Mouse (Mus musculus): ENCODE data around the gene Nrde2. TPM values are rescaled to one million over a fixed set of nuclear protein-coding genes. Genes with fewer than 3 reads are reported as not detected.

Gene Nrde2
- polyA plus RNA-seq, 1 experiment from 2014 or later, result 12.0 TPM

DNA sequence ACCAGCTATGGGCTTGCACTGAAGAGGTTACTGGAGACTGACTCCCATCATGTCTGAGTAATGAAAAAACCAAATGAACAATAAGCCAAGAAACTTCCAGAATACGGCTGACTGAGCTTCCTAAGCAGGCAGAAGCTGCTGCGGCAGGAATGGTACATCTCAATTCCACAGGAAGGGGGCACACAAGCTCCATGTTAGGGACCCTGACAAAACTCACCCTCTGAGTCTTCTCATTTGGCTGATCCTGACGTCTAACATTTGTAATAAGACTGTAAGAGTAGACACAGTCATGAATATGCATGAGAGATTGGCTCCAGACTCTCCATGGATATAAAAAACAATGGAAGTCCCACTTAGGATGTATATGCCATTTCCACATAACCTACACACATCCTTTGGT is 6.7 kb upstream of the Nrde2 start:
- peak; percentile 74 for ATAC-seq (ENCODE audit: low FRiP score)
- no peak overlapping the region for H3K4me2 ChIP-seq (replicated peaks)
- H3K36me3 ChIP-seq (replicated peaks; ENCODE audit: control insufficient read depth, insufficient read depth), result no peaks in the 10 kb centered on the region
- no peak overlapping the region for H3K4me3 ChIP-seq (replicated peaks; ENCODE audit: low read length)
- WGBS, result 14% methylated on average over 3 of the region's 3 CpGs
- H3K9me3 ChIP-seq (ENCODE audit: control insufficient read depth, low read length), result no peaks in the 10 kb centered on the region
- H3K27me3 ChIP-seq (ENCODE audit: control insufficient read depth, insufficient read depth, low read length), result no peaks in the 10 kb centered on the region
- peaks cover 10% of the 10 kb centered on the region; the same call in 1 of the 2 replicates for H3K4me1 ChIP-seq (replicated peaks; ENCODE audit: control insufficient read depth, insufficient read depth, low read length)
- no peak overlapping the region for H3K27ac ChIP-seq
- no peak overlapping the region for H3K9ac ChIP-seq
- DNase-seq (ENCODE audit: low spot score), result peak; percentile 83

DNA sequence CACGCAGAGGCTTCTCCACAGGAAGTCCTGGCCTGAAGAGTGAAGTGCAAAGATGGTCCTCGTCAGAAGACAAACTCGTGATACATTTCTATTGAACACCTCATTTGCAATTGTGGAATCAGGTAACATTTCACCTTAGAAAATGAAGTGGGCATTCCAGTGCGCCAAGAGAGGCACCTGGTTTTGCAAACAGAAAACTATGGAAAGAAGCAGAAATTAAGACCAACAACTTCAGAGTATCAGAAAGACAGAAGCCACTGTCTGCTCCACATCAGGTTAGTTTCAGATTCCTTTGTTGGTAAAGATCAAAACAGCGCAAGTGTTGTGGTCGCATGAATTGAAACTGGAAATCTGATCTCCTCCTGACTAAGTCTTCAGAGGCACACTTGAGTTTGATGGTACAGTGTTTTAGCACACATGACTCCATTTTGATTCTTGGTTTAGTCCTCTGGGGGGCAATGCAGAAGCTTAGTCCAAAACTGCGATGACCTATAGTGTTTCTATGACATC is 5.6 kb upstream of the Nrde2 start:
- Histone ChIP-seq H3K27ac (no peak overlapping the region), H3K4me1 (replicated peaks; ENCODE audit: control insufficient read depth, insufficient read depth, low read length) (peaks cover 10% of the 10 kb centered on the region; the same call in 1 of the 2 replicates), H3K4me2 (replicated peaks) (no peak overlapping the region), H3K9me3 (ENCODE audit: control insufficient read depth, low read length) (no peaks in the 10 kb centered on the region), H3K27me3 (ENCODE audit: control insufficient read depth, insufficient read depth, low read length) (no peaks in the 10 kb centered on the region), H3K36me3 (replicated peaks; ENCODE audit: control insufficient read depth, insufficient read depth) (no peaks in the 10 kb centered on the region), H3K4me3 (replicated peaks; ENCODE audit: low read length) (no peak overlapping the region), H3K9ac (no peak overlapping the region)
- ATAC-seq (ENCODE audit: low FRiP score), result no peak
- DNase-seq (ENCODE audit: low spot score), result no peak
- WGBS, result 76% methylated on average over 7 of the region's 7 CpGs

- Histone ChIP-seq H3K4me3 (replicated peaks; ENCODE audit: low read length) (no peak overlapping the region), H3K9ac (no peak overlapping the region), H3K36me3 (replicated peaks; ENCODE audit: control insufficient read depth, insufficient read depth) (peaks cover 34% of the 10 kb centered on the region), H3K9me3 (ENCODE audit: control insufficient read depth, low read length) (no peaks in the 10 kb centered on the region), H3K4me2 (replicated peaks) (no peak overlapping the region), H3K27me3 (ENCODE audit: control insufficient read depth, insufficient read depth, low read length) (no peaks in the 10 kb centered on the region), H3K4me1 (replicated peaks; ENCODE audit: control insufficient read depth, insufficient read depth, low read length) (no peaks in the 10 kb centered on the region), H3K27ac (no peak overlapping the region)
- no peak for DNase-seq (ENCODE audit: low spot score)
- WGBS, result 90% methylated on average over 7 of the region's 7 CpGs
- ATAC-seq (ENCODE audit: low FRiP score), result no peak
Measured at GRCm38 (mm10) chr12:100152466-100152865, 7.0 kb downstream of the Nrde2 start.

DNA sequence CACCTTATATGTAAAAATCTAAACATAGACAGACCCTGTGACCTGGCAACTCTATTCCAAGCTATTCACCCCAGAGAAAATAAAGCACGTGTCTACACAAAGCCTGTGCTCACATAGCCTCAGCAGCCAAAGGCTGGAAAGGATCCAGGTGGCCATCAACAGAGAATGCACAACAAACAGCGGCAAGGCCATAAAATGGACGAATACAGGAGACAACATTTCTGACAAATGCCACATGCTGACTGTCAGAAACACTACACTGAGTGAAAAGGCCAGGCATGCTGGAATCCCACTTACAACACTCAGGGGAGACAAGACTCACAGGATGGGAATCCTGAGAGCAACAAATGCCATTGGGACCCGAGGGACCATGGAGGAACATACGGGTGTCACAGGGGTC is 15.2 kb downstream of the Nrde2 start:
- Histone ChIP-seq H3K36me3 (replicated peaks; ENCODE audit: control insufficient read depth, insufficient read depth) (peaks cover 90% of the 10 kb centered on the region), H3K4me2 (replicated peaks) (no peak overlapping the region), H3K27me3 (ENCODE audit: control insufficient read depth, insufficient read depth, low read length) (no peaks in the 10 kb centered on the region), H3K9me3 (ENCODE audit: control insufficient read depth, low read length) (no peaks in the 10 kb centered on the region), H3K9ac (no peak overlapping the region), H3K27ac (no peak overlapping the region), H3K4me1 (replicated peaks; ENCODE audit: control insufficient read depth, insufficient read depth, low read length) (no peaks in the 10 kb centered on the region), H3K4me3 (replicated peaks; ENCODE audit: low read length) (no peak overlapping the region)
- no peak for DNase-seq (ENCODE audit: low spot score)
- 88% methylated on average over 5 of the region's 5 CpGs for WGBS
- no peak for ATAC-seq (ENCODE audit: low FRiP score)

DNA sequence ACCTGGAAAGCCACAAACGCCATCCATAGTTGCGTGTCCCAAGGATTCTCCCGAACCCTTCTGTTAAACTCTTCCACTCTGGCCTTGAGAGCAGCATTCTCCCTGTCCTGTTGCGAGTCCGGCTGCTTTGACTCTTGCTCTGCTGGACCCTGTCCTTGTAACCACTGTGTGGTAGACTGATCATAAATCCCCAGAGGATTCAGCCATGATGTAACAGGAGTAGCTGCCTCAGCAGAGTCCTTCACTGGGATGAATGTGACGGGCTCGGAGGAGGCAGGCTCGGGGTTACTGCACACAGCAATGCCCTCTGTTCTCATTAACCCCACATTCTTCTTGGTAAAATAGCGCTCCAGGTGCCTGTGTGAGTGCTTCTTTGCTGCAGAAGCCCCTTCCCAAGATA is 15.7 kb downstream of the Nrde2 start:
- Histone ChIP-seq H3K27me3 (ENCODE audit: control insufficient read depth, insufficient read depth, low read length) (no peaks in the 10 kb centered on the region), H3K4me2 (replicated peaks) (no peak overlapping the region), H3K4me1 (replicated peaks; ENCODE audit: control insufficient read depth, insufficient read depth, low read length) (no peaks in the 10 kb centered on the region), H3K9me3 (ENCODE audit: control insufficient read depth, low read length) (no peaks in the 10 kb centered on the region), H3K36me3 (replicated peaks; ENCODE audit: control insufficient read depth, insufficient read depth) (peaks cover 90% of the 10 kb centered on the region), H3K27ac (no peak overlapping the region), H3K9ac (no peak overlapping the region), H3K4me3 (replicated peaks; ENCODE audit: low read length) (no peak overlapping the region)
- 95% methylated on average over 9 of the region's 9 CpGs for WGBS
- DNase-seq (ENCODE audit: low spot score) (no peak), ATAC-seq (ENCODE audit: low FRiP score) (no peak)

GRCm38 (mm10) chr12:100142848-100143523 is 16.5 kb downstream of the Nrde2 start:
- H3K4me2 ChIP-seq (replicated peaks), result no peak overlapping the region
- no peak overlapping the region for H3K27ac ChIP-seq
- no peak for ATAC-seq (ENCODE audit: low FRiP score)
- peaks cover 91% of the 10 kb centered on the region for H3K36me3 ChIP-seq (replicated peaks; ENCODE audit: control insufficient read depth, insufficient read depth)
- H3K4me1 ChIP-seq (replicated peaks; ENCODE audit: control insufficient read depth, insufficient read depth, low read length), result no peaks in the 10 kb centered on the region
- no peaks in the 10 kb centered on the region for H3K9me3 ChIP-seq (ENCODE audit: control insufficient read depth, low read length)
- H3K27me3 ChIP-seq (ENCODE audit: control insufficient read depth, insufficient read depth, low read length), result no peaks in the 10 kb centered on the region
- no peak for DNase-seq (ENCODE audit: low spot score)
- 93% methylated on average over 11 of the region's 11 CpGs for WGBS
- H3K4me3 ChIP-seq (replicated peaks; ENCODE audit: low read length), result no peak overlapping the region
- H3K9ac ChIP-seq, result no peak overlapping the region

- ATAC-seq (ENCODE audit: low FRiP score), result no peak
- Histone ChIP-seq H3K4me2 (replicated peaks) (no peak overlapping the region), H3K4me3 (replicated peaks; ENCODE audit: low read length) (no peak overlapping the region), H3K36me3 (replicated peaks; ENCODE audit: control insufficient read depth, insufficient read depth) (peaks cover 77% of the 10 kb centered on the region), H3K9me3 (ENCODE audit: control insufficient read depth, low read length) (no peaks in the 10 kb centered on the region), H3K27me3 (ENCODE audit: control insufficient read depth, insufficient read depth, low read length) (no peaks in the 10 kb centered on the region), H3K9ac (no peak overlapping the region), H3K27ac (peak overlapping the region; percentile 21; the same call in 1 of the 2 replicates), H3K4me1 (replicated peaks; ENCODE audit: control insufficient read depth, insufficient read depth, low read length) (no peaks in the 10 kb centered on the region)
- no peak for DNase-seq (ENCODE audit: low spot score)
- WGBS, result 86% methylated on average over 3 of the region's 3 CpGs
Measured at GRCm38 (mm10) chr12:100135117-100135516, 24.3 kb downstream of the Nrde2 start.

DNA sequence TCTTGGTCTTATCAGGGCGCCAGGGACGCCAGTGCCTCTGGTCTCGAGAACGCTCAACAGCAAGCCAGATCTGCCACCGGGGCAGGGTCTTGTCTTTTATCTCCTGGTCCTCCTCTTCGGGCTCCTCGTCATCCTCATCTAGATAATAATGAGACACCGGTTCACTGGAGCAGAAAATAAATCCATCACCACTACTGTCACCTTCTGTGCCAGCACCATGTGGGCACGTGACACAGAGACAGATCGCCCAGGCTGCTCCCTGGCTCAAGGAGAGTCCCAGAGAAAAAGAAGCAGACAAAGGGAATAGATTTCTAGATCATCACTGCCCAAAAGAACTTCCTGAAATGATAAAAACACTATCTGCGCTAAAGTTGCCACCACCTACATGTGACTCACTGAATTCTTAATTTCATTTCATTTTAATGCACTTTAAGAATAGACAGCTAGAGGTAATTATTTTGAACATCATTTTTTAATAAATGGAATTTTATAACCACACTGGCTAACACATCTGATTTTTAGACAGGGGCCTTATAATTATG is 25.0 kb downstream of the Nrde2 start:
- peak; percentile 62; the same call in 1 of the 2 replicates for ATAC-seq (ENCODE audit: low FRiP score)

GRCm38 (mm10) chr12:100131655-100132054 is 27.8 kb downstream of the Nrde2 start:
- ATAC-seq (ENCODE audit: low FRiP score) (peak; percentile 56; the same call in 1 of the 2 replicates), DNase-seq (ENCODE audit: low spot score) (peak; percentile 84)
- Histone ChIP-seq H3K27me3 (ENCODE audit: control insufficient read depth, insufficient read depth, low read length) (no peaks in the 10 kb centered on the region), H3K36me3 (replicated peaks; ENCODE audit: control insufficient read depth, insufficient read depth) (peaks cover 72% of the 10 kb centered on the region), H3K9me3 (ENCODE audit: control insufficient read depth, low read length) (no peaks in the 10 kb centered on the region), H3K4me2 (replicated peaks) (no peak overlapping the region), H3K4me3 (replicated peaks; ENCODE audit: low read length) (no peak overlapping the region), H3K9ac (no peak overlapping the region), H3K4me1 (replicated peaks; ENCODE audit: control insufficient read depth, insufficient read depth, low read length) (no peaks in the 10 kb centered on the region), H3K27ac (no peak overlapping the region)
- 44% methylated on average over 8 of the region's 8 CpGs for WGBS

More for the DNA sequence above, 25.0 kb downstream of the Nrde2 start:
- Histone ChIP-seq H3K4me2 (replicated peaks) (peak overlapping the region; percentile 30; the same call in 1 of the 2 replicates), H3K27ac (peak overlapping the region; percentile 76), H3K9me3 (ENCODE audit: control insufficient read depth, low read length) (no peaks in the 10 kb centered on the region), H3K4me1 (replicated peaks; ENCODE audit: control insufficient read depth, insufficient read depth, low read length) (no peaks in the 10 kb centered on the region), H3K27me3 (ENCODE audit: control insufficient read depth, insufficient read depth, low read length) (no peaks in the 10 kb centered on the region), H3K4me3 (replicated peaks; ENCODE audit: low read length) (peak overlapping the region; percentile 4; the same call in 1 of the 2 replicates), H3K36me3 (replicated peaks; ENCODE audit: control insufficient read depth, insufficient read depth) (peaks cover 77% of the 10 kb centered on the region), H3K9ac (no peak overlapping the region)
- WGBS, result 72% methylated on average over 11 of the region's 11 CpGs
- DNase-seq (ENCODE audit: low spot score), result peak; percentile 44

Measured in hindbrain, embryonic 14.5 days (tissue).